Mouse (Mus musculus) central nervous system, embryonic 11.5 days (tissue): ENCODE data around the gene Dchs1. TPM values are rescaled to one million over a fixed set of nuclear protein-coding genes. Genes with fewer than 3 reads are reported as not detected.

Experiments used
- polyA plus RNA-seq: library from polyadenylated mRNA; depleted of rRNA; stranded (reverse); fragments of >200 nt; gene quantifications from 2 replicates; pipeline ENCODE4 v1.2.3, GENCODE M21; 2012; rRNA removed

The Dchs1 gene
- 28.6 and 40.1 TPM in 2 replicates for polyA plus RNA-seq

GRCm38 (mm10) chr7:105787285-105788140 is at the start of gene Dchs1:
TSS of gene Dchs1 (minus strand) at chr7:105787654.

GRCm38 (mm10) chr7:105810877-105811489 is 23.5 kb upstream of the Dchs1 start, which contains the start of gene Mrpl17:
TSS of gene Mrpl17 (minus strand) at chr7:105811099.

GRCm38 (mm10) chr7:105751491-105752433 is 35.7 kb downstream of the Dchs1 start, which contains the start of gene Tpp1:
TSS of gene Tpp1 (minus strand) at chr7:105752235.

GRCm38 (mm10) chr7:105743926-105744590 is 43.4 kb downstream of the Dchs1 start, which contains the start of gene Taf10:
TSS of gene Taf10 (minus strand) at chr7:105744361.

GRCm38 (mm10) chr7:105736911-105737521 is 50.4 kb downstream of the Dchs1 start, which contains the start of gene Rrp8:
TSS of gene Rrp8 (minus strand) at chr7:105737385.

GRCm38 (mm10) chr7:105736264-105736901 is 51.1 kb downstream of the Dchs1 start, which contains the start of gene Ilk:
TSS of gene Ilk (plus strand) at chr7:105736592.

Other genes with a start within 250 kb of the Dchs1 start
- gene Smpd1, start 233.3 kb downstream of the Dchs1 start, polyA plus RNA-seq: 18.5 and 25.3 TPM in 2 replicates
- 92.2 and 93.1 TPM in 2 replicates for gene Apbb1, start 206.0 kb downstream of the Dchs1 start, polyA plus RNA-seq
- gene Hpx, start 187.5 kb downstream of the Dchs1 start, polyA plus RNA-seq: 2.8 and 3.9 TPM in 2 replicates
- 61.9 and 66.8 TPM in 2 replicates for gene Trim3, start 154.1 kb downstream of the Dchs1 start, polyA plus RNA-seq
- gene Timm10b, start 147.6 kb downstream of the Dchs1 start, polyA plus RNA-seq: 63.5 and 89.5 TPM in 2 replicates
- gene Arfip2, start 147.2 kb downstream of the Dchs1 start, polyA plus RNA-seq: 96.2 and 104 TPM in 2 replicates
- 81.1 and 86.5 TPM in 2 replicates for gene Gm45799, start 147.1 kb downstream of the Dchs1 start, polyA plus RNA-seq
- 1.7 and 4.1 TPM in 2 replicates for gene Dnhd1, start 136.8 kb downstream of the Dchs1 start, polyA plus RNA-seq
- gene Ilk, start 51.1 kb downstream of the Dchs1 start, polyA plus RNA-seq: 151 and 190 TPM in 2 replicates
- gene Rrp8, start 50.3 kb downstream of the Dchs1 start, polyA plus RNA-seq: 23.4 and 36.6 TPM in 2 replicates
- 264 and 287 TPM in 2 replicates for gene Taf10, start 43.3 kb downstream of the Dchs1 start, polyA plus RNA-seq
- 43.7 and 47.7 TPM in 2 replicates for gene Tpp1, start 35.4 kb downstream of the Dchs1 start, polyA plus RNA-seq
- gene Mrpl17, start 23.4 kb upstream of the Dchs1 start, polyA plus RNA-seq: 221 and 236 TPM in 2 replicates
- gene Gm4070, start 166.3 kb upstream of the Dchs1 start, polyA plus RNA-seq: 0.01 and 0.08 TPM in 2 replicates